Mouse (Mus musculus): ENCODE data around the gene Scn3a. TPM values are rescaled to one million over a fixed set of nuclear protein-coding genes. Genes with fewer than 3 reads are reported as not detected.

The Scn3a gene
- total and polyA plus RNA-seq, 3 experiments = not detected

GRCm38 (mm10) chr2:65436917-65437316, 130.5 kb downstream of the Scn3a start:
- Histone ChIP-seq H3K27ac (ENCODE audit: control insufficient read depth, low read depth, low read length) (no peak overlapping the region), H3K36me3 (ENCODE audit: control insufficient read depth in 1 of 2, insufficient read depth in 2 of 2, low read length in 2 of 2) (no peaks in the 10 kb centered on the region), H3K4me3 (ENCODE audit: control insufficient read depth in 1 of 2, insufficient read depth in 1 of 2, low read depth in 2 of 2, low read length in 2 of 2) (no peak overlapping the region), H3K9ac (ENCODE audit: control insufficient read depth, low read depth, low read length, poor library complexity, severe bottlenecking) (no peak overlapping the region), H3K4me1 (ENCODE audit: control insufficient read depth in 1 of 2, insufficient read depth in 2 of 2, low read length in 2 of 2) (no peaks in the 10 kb centered on the region), H3K9me3 (replicated peaks; ENCODE audit: insufficient read depth, low read length) (no peaks in the 10 kb centered on the region), H3K79me2 (ENCODE audit: control insufficient read depth, insufficient read depth, low read length, poor library complexity) (no peaks in the 10 kb centered on the region), H3K27me3 (ENCODE audit: control insufficient read depth in 1 of 2, insufficient read depth in 2 of 2, low read length in 2 of 2) (no peaks in the 10 kb centered on the region)
- no peak for TF ChIP-seq ZMIZ1 (IDR thresholded peaks at IDR 0.05; ENCODE audit: low read depth, low read length)
- TF ChIP-seq EP300 (IDR thresholded peaks at IDR 0.05; ENCODE audit: low read depth in 1 of 2, low read length in 2 of 2) = no peak
- TF ChIP-seq ZKSCAN1 (IDR thresholded peaks at IDR 0.05; ENCODE audit: low read depth, low read length) = no peak
- TF ChIP-seq ELF1 (IDR thresholded peaks at IDR 0.05; ENCODE audit: low read depth, low read length) = no peak
- no peak for TF ChIP-seq USF2 (IDR thresholded peaks at IDR 0.05; ENCODE audit: borderline replicate concordance in 1 of 2, insufficient read depth in 1 of 2, low read depth in 1 of 2, low read length in 2 of 2)
- TF ChIP-seq HCFC1 (IDR thresholded peaks at IDR 0.05; ENCODE audit: low read depth, low read length) = no peak
- no peak for TF ChIP-seq GABPA (IDR thresholded peaks at IDR 0.05; ENCODE audit: low read depth, low read length)
- no peak for TF ChIP-seq MAX (IDR thresholded peaks at IDR 0.05; ENCODE audit: low read length)
- DNase-seq (ENCODE audit: low read depth, low spot score) = no peak

- H3K27ac ChIP-seq (ENCODE audit: control insufficient read depth, low read depth, low read length) = no peak overlapping the region
- H3K4me3 ChIP-seq (ENCODE audit: control insufficient read depth in 1 of 2, insufficient read depth in 1 of 2, low read depth in 2 of 2, low read length in 2 of 2) = no peak overlapping the region
- DNase-seq (ENCODE audit: low read depth, low spot score) = no peak
- no peaks in the 10 kb centered on the region for H3K4me1 ChIP-seq (ENCODE audit: control insufficient read depth in 1 of 2, insufficient read depth in 2 of 2, low read length in 2 of 2)
- H3K9me3 ChIP-seq (replicated peaks; ENCODE audit: insufficient read depth, low read length) = no peaks in the 10 kb centered on the region
- TF ChIP-seq MXI1 (IDR thresholded peaks at IDR 0.05; ENCODE audit: low read depth, low read length) (no peak), ELF1 (IDR thresholded peaks at IDR 0.05; ENCODE audit: low read depth, low read length) (no peak), ZKSCAN1 (IDR thresholded peaks at IDR 0.05; ENCODE audit: low read depth, low read length) (no peak), MAFK (IDR thresholded peaks at IDR 0.05; ENCODE audit: borderline replicate concordance, low read depth, low read length) (no peak), MYB (IDR thresholded peaks at IDR 0.05; ENCODE audit: low read depth, low read length) (no peak), MAX (IDR thresholded peaks at IDR 0.05; ENCODE audit: low read length) (no peak), CTCF (IDR thresholded peaks at IDR 0.05 in 2 of 3, conservative IDR thresholded peaks at IDR 0.05 in 1 of 3; ENCODE audit: control insufficient read depth in 1 of 3, insufficient read depth in 1 of 3, low read depth in 2 of 3, low read length in 3 of 3, poor library complexity in 1 of 3, severe bottlenecking in 1 of 3) (no peak), SMC3 (IDR thresholded peaks at IDR 0.05; ENCODE audit: low read depth, low read length) (no peak), POLR2A (IDR thresholded peaks at IDR 0.05; ENCODE audit: control insufficient read depth in 1 of 2, insufficient read depth in 1 of 2, low read depth in 1 of 2, low read length in 2 of 2, poor library complexity in 1 of 2) (no peak), GABPA (IDR thresholded peaks at IDR 0.05; ENCODE audit: low read depth, low read length) (no peak), NELFE (IDR thresholded peaks at IDR 0.05; ENCODE audit: low read depth, low read length) (no peak), USF1 (IDR thresholded peaks at IDR 0.05; ENCODE audit: low read depth, low read length) (no peak), RAD21 (IDR thresholded peaks at IDR 0.05; ENCODE audit: low read depth, low read length) (no peak), POLR2AphosphoS5 (IDR thresholded peaks at IDR 0.05; ENCODE audit: borderline replicate concordance, low read depth, low read length) (no peak), RCOR1 (IDR thresholded peaks at IDR 0.05; ENCODE audit: low read depth, low read length) (no peak), ZMIZ1 (IDR thresholded peaks at IDR 0.05; ENCODE audit: low read depth, low read length) (no peak), KAT2A (conservative IDR thresholded peaks at IDR 0.05; ENCODE audit: low read depth, low read length) (no peak), ZNF384 (IDR thresholded peaks at IDR 0.05; ENCODE audit: low read depth, low read length) (no peak), TBP (IDR thresholded peaks at IDR 0.05; ENCODE audit: low read depth, low read length) (no peak)
- no peaks in the 10 kb centered on the region for H3K36me3 ChIP-seq (ENCODE audit: control insufficient read depth in 1 of 2, insufficient read depth in 2 of 2, low read length in 2 of 2)
- H3K27me3 ChIP-seq (ENCODE audit: control insufficient read depth in 1 of 2, insufficient read depth in 2 of 2, low read length in 2 of 2) = no peaks in the 10 kb centered on the region
- no peaks in the 10 kb centered on the region for H3K79me2 ChIP-seq (ENCODE audit: control insufficient read depth, insufficient read depth, low read length, poor library complexity)
- H3K9ac ChIP-seq (ENCODE audit: control insufficient read depth, low read depth, low read length, poor library complexity, severe bottlenecking) = no peak overlapping the region
These were observed 143.9 kb downstream of the Scn3a start for GRCm38 (mm10) chr2:65423501-65423900.
